Mouse (Mus musculus) neural tube, embryonic 15.5 days (tissue): Measurements from ENCODE around the gene Snx3. TPM values are rescaled to one million over a fixed set of nuclear protein-coding genes. Genes with fewer than 3 reads are reported as not detected.

Experiments used
- ATAC-seq: fragments of 200-750 bp; cut with Nextera tagmentation; 2 replicates; pipeline ENCODE4 v1.8.0; 2017; ENCODE audit warnings: mild to moderate bottlenecking, moderate TSS enrichment, moderate library complexity; ENCODE audit not compliant: low FRiP score
- H3K27ac ChIP-seq: fragments of 300-500 bp; sonication (generic); replicated peaks from 2 replicates; pipeline ENCODE4 v1.5.1; 2015; ENCODE audit warnings: mild to moderate bottlenecking, inconsistent platforms
- H3K27me3 ChIP-seq: fragments of 300-500 bp; sonication (generic); replicated peaks from 2 replicates; pipeline ENCODE4 v1.6.1; 2015; ENCODE audit warnings: inconsistent platforms
- H3K36me3 ChIP-seq: fragments of 300-500 bp; sonication (generic); 2 replicates; pipeline ENCODE4 v1.6.1; 2015; ENCODE audit warnings: inconsistent platforms
- H3K4me1 ChIP-seq: fragments of 300-500 bp; sonication (generic); 2 replicates; pipeline ENCODE4 v1.6.1; 2015; ENCODE audit warnings: inconsistent platforms
- H3K4me2 ChIP-seq: fragments of 300-500 bp; sonication (generic); 2 replicates; pipeline ENCODE4 v1.6.1; 2015; ENCODE audit warnings: inconsistent platforms, mild to moderate bottlenecking, moderate library complexity
- H3K4me3 ChIP-seq: fragments of 300-500 bp; sonication (generic); replicated peaks from 2 replicates; pipeline ENCODE4 v1.5.1; 2015; ENCODE audit warnings: mild to moderate bottlenecking, inconsistent platforms
- H3K9ac ChIP-seq: fragments of 300-500 bp; sonication (generic); replicated peaks from 2 replicates; pipeline ENCODE4 v1.6.1; 2015; ENCODE audit warnings: mild to moderate bottlenecking, inconsistent platforms
- H3K9me3 ChIP-seq: fragments of 300-500 bp; sonication (generic); replicated peaks from 2 replicates; pipeline ENCODE4 v1.6.1; 2016; ENCODE audit warnings: inconsistent platforms
- WGBS: fragments of 180-500 bp; shearing (Covaris S2); methylation state at CpG from one replicate; pipeline ENCODE4 v1.1.7; 2015; ENCODE audit warnings: mixed read lengths; 5-methylcytosine and 5-hydroxymethylcytosine counted together
- polyA plus RNA-seq: library from polyadenylated mRNA; unstranded; fragments of >200 nt; fragmentation: Nextera tagmentation; extraction: Ambion mirVana; gene quantifications from 2 replicates; pipeline ENCODE4 v1.2.1, GENCODE M21; 2015

The Snx3 gene
- polyA plus RNA-seq, 1 experiment from 2014 or later = 346 TPM

GRCm38 (mm10) chr10:42511184-42512135, 9.6 kb downstream of the Snx3 start:
- H3K4me1 ChIP-seq = no peaks in the 10 kb centered on the region; the same call in 1 of the 2 replicates
- no peak overlapping the region for H3K9ac ChIP-seq
- 94% methylated on average over 6 of the region's 6 CpGs for WGBS
- no peak overlapping the region for H3K4me2 ChIP-seq
- no peak for ATAC-seq
- 0 out of 2 replicates have a peak, but pooled peaks cover 6% of the 10 kb centered on the region for H3K36me3 ChIP-seq
- no peak overlapping the region for H3K27ac ChIP-seq
- H3K27me3 ChIP-seq = no peaks in the 10 kb centered on the region
- no peaks in the 10 kb centered on the region for H3K9me3 ChIP-seq
- H3K4me3 ChIP-seq = no peak overlapping the region

GRCm38 (mm10) chr10:42514125-42514524, 12.3 kb downstream of the Snx3 start:
- Histone ChIP-seq H3K27ac (no peak overlapping the region), H3K4me2 (no peak overlapping the region), H3K4me3 (no peak overlapping the region), H3K27me3 (no peaks in the 10 kb centered on the region), H3K4me1 (no peaks in the 10 kb centered on the region), H3K9ac (no peak overlapping the region), H3K9me3 (no peaks in the 10 kb centered on the region), H3K36me3 (no peaks in the 10 kb centered on the region)
- ATAC-seq = no peak

GRCm38 (mm10) chr10:42518363-42518762, 16.5 kb downstream of the Snx3 start:
- Histone ChIP-seq H3K4me3 (no peak overlapping the region), H3K27me3 (no peaks in the 10 kb centered on the region), H3K36me3 (no peaks in the 10 kb centered on the region), H3K4me2 (no peak overlapping the region), H3K9me3 (no peaks in the 10 kb centered on the region), H3K27ac (no peak overlapping the region), H3K9ac (no peak overlapping the region), H3K4me1 (0 out of 2 replicates have a peak, but pooled peaks cover 5% of the 10 kb centered on the region)
- 90% methylated on average over 8 of the region's 8 CpGs for WGBS
- ATAC-seq = no peak

GRCm38 (mm10) chr10:42521315-42521981, 19.6 kb downstream of the Snx3 start:
- no peak overlapping the region for H3K4me2 ChIP-seq
- no peak overlapping the region for H3K9ac ChIP-seq
- no peak overlapping the region for H3K4me3 ChIP-seq
- peak; percentile 17; the same call in 1 of the 2 replicates for ATAC-seq
- H3K36me3 ChIP-seq = peaks cover 5% of the 10 kb centered on the region; the same call in 1 of the 2 replicates
- no peaks in the 10 kb centered on the region for H3K9me3 ChIP-seq
- WGBS = 46% methylated on average over 5 of the region's 5 CpGs
- H3K4me1 ChIP-seq = 0 out of 2 replicates have a peak, but pooled peaks cover 8% of the 10 kb centered on the region
- no peak overlapping the region for H3K27ac ChIP-seq
- H3K27me3 ChIP-seq = no peaks in the 10 kb centered on the region

- H3K4me1 ChIP-seq = 0 out of 2 replicates have a peak, but pooled peaks cover 8% of the 10 kb centered on the region
- H3K4me3 ChIP-seq = no peak overlapping the region
- no peaks in the 10 kb centered on the region for H3K9me3 ChIP-seq
- no peak overlapping the region for H3K9ac ChIP-seq
- 65% methylated on average over 2 of the region's 2 CpGs for WGBS
- H3K36me3 ChIP-seq = peaks cover 13% of the 10 kb centered on the region; the same call in 1 of the 2 replicates
- ATAC-seq = no peak
- no peak overlapping the region for H3K27ac ChIP-seq
- no peak overlapping the region for H3K4me2 ChIP-seq
- no peaks in the 10 kb centered on the region for H3K27me3 ChIP-seq
Measured at GRCm38 (mm10) chr10:42522912-42523311, 21.1 kb downstream of the Snx3 start.

GRCm38 (mm10) chr10:42523556-42524162, 21.8 kb downstream of the Snx3 start:
- H3K4me1 ChIP-seq = 0 out of 2 replicates have a peak, but pooled peaks cover 8% of the 10 kb centered on the region
- no peaks in the 10 kb centered on the region for H3K9me3 ChIP-seq
- whole genome bisulfite sequencing = 78% methylated on average over 11 of the region's 11 CpGs
- H3K9ac ChIP-seq = no peak overlapping the region
- no peak overlapping the region for H3K4me2 ChIP-seq
- no peak overlapping the region for H3K27ac ChIP-seq
- no peak overlapping the region for H3K4me3 ChIP-seq
- ATAC-seq = no peak
- no peaks in the 10 kb centered on the region for H3K27me3 ChIP-seq
- peaks cover 21% of the 10 kb centered on the region for H3K36me3 ChIP-seq

- Histone ChIP-seq H3K4me2 (no peak overlapping the region), H3K4me3 (no peak overlapping the region), H3K27me3 (no peaks in the 10 kb centered on the region), H3K27ac (no peak overlapping the region), H3K36me3 (peaks cover 29% of the 10 kb centered on the region), H3K9me3 (no peaks in the 10 kb centered on the region), H3K9ac (no peak overlapping the region), H3K4me1 (0 out of 2 replicates have a peak, but pooled peaks cover 8% of the 10 kb centered on the region)
- ATAC-seq = no peak
- over 99% methylated on average over 3 of the region's 3 CpGs for WGBS
Measured at GRCm38 (mm10) chr10:42525682-42526081, 23.9 kb downstream of the Snx3 start.

GRCm38 (mm10) chr10:42533836-42534453, 32.1 kb downstream of the Snx3 start:
- H3K27ac ChIP-seq = no peak overlapping the region
- H3K4me1 ChIP-seq = no peaks in the 10 kb centered on the region
- peaks cover 35% of the 10 kb centered on the region for H3K36me3 ChIP-seq
- no peak for ATAC-seq
- H3K9me3 ChIP-seq = no peaks in the 10 kb centered on the region
- no peaks in the 10 kb centered on the region for H3K27me3 ChIP-seq
- H3K4me2 ChIP-seq = no peak overlapping the region
- 88% methylated on average over 11 of the region's 11 CpGs for WGBS
- no peak overlapping the region for H3K4me3 ChIP-seq
- H3K9ac ChIP-seq = no peak overlapping the region

GRCm38 (mm10) chr10:42537571-42538316, 35.9 kb downstream of the Snx3 start:
- WGBS = 93% methylated on average over 9 of the region's 9 CpGs
- no peak for ATAC-seq

GRCm38 (mm10) chr10:42545707-42546503, 44.1 kb downstream of the Snx3 start:
- H3K4me2 ChIP-seq = no peak overlapping the region
- no peaks in the 10 kb centered on the region for H3K9me3 ChIP-seq
- no peaks in the 10 kb centered on the region for H3K36me3 ChIP-seq
- no peak overlapping the region for H3K4me3 ChIP-seq
- no peak overlapping the region for H3K9ac ChIP-seq
- H3K27me3 ChIP-seq = no peaks in the 10 kb centered on the region
- no peaks in the 10 kb centered on the region for H3K4me1 ChIP-seq
- no peak overlapping the region for H3K27ac ChIP-seq
- no peak for ATAC-seq
- WGBS = 87% methylated on average over 6 of the region's 6 CpGs

More at GRCm38 (mm10) chr10:42537571-42538316, 35.9 kb downstream of the Snx3 start:
- Histone ChIP-seq H3K9ac (no peak overlapping the region), H3K27ac (no peak overlapping the region), H3K4me1 (no peaks in the 10 kb centered on the region), H3K9me3 (no peaks in the 10 kb centered on the region), H3K36me3 (peaks cover 25% of the 10 kb centered on the region), H3K4me3 (no peak overlapping the region), H3K27me3 (no peaks in the 10 kb centered on the region), H3K4me2 (no peak overlapping the region)
